ENCODE assay signal across 12 mouse cellular contexts in the genomic region with DNA sequence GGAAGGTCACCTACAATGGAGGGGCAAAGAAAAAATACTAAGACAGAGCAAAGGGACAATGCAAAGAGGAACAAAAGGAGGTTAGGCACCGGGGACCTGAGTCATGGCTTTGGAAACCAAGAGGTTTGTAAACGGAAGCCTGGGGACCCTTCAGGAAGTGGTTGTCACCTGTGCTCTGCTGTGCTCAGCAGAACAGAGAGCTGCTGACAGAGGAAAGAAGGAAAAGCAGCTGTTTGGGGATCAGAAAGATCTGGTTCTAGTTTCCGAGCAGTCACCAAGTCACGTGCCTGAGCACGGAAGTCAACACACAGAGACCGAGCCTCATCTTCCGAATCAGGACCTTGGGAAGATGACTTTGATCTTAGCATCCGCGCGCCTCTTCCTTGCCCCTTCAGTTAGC.
DNase-seq lines count a peak whose midpoint lies in the region; ATAC-seq lines count a peak whose summit lies in the region.
"Had no signal": no experiment of that assay in that cellular context is flagged by ENCODE, and none has a peak within 500 bp of the region (broad histone marks: within the 10 kb centered on the region; RNA-seq: fewer than 3 reads in every experiment).

No protein-coding gene starts in this region.

- no peak overlapping the region for H3K9ac ChIP-seq in lung, embryonic 16.5 days (ENCODE audit: low read length)
- H3K9ac ChIP-seq in forebrain, embryonic 16.5 days (replicated peaks; ENCODE audit: low read depth, low read length), result no peak overlapping the region
- H3K9ac ChIP-seq: hindbrain, embryonic 14.5 days had no signal

- 66% methylated on average over 10 of the region's 10 CpGs for WGBS in lung, embryonic 16.5 days
- WGBS in forebrain, embryonic 16.5 days, result 86% methylated on average over 10 of the region's 10 CpGs

- no peak overlapping the region for H3K4me3 ChIP-seq in lung, embryonic 16.5 days (ENCODE audit: low read length)
- no peak overlapping the region for H3K4me3 ChIP-seq in forebrain, embryonic 16.5 days (replicated peaks; ENCODE audit: low read length)

- H3K36me3 ChIP-seq in lung, embryonic 16.5 days (ENCODE audit: control insufficient read depth, insufficient read depth, low read length), result no peaks in the 10 kb centered on the region
- no peaks in the 10 kb centered on the region for H3K36me3 ChIP-seq in forebrain, embryonic 16.5 days (ENCODE audit: control insufficient read depth, insufficient read depth)
- H3K36me3 ChIP-seq: G1E had no signal

- H3K27me3 ChIP-seq in lung, embryonic 16.5 days (ENCODE audit: control insufficient read depth, insufficient read depth, low read depth, low read length), result no peaks in the 10 kb centered on the region
- no peaks in the 10 kb centered on the region for H3K27me3 ChIP-seq in forebrain, embryonic 16.5 days (replicated peaks; ENCODE audit: control insufficient read depth, insufficient read depth, low read length)

- H3K4me1 ChIP-seq in lung, embryonic 16.5 days (replicated peaks; ENCODE audit: control insufficient read depth, insufficient read depth, low read length), result no peaks in the 10 kb centered on the region
- no peaks in the 10 kb centered on the region for H3K4me1 ChIP-seq in forebrain, embryonic 16.5 days (replicated peaks; ENCODE audit: control insufficient read depth, insufficient read depth, low read length)

- ATAC-seq in lung, embryonic 16.5 days (ENCODE audit: low read depth), result 0 out of 2 replicates have a peak, but pooled peaks have one; percentile 26
- ATAC-seq in hematopoietic stem cell, adult 5-6 weeks (replicated peaks in 1 of 2; ENCODE audit: insufficient read depth in 1 of 2, low FRiP score in 2 of 2, low TSS enrichment in 1 of 2, low read depth in 1 of 2, poor library complexity in 2 of 2, severe bottlenecking in 2 of 2), result peak; percentile 97 to 99
- ATAC-seq in megakaryocyte-erythroid progenitor cell, adult 5-6 weeks (replicated peaks; ENCODE audit: low FRiP score, low TSS enrichment, poor library complexity, severe bottlenecking), result peak; percentile 53
- ATAC-seq in forebrain, embryonic 16.5 days, result no peak

- H3K4me2 ChIP-seq in lung, embryonic 16.5 days (ENCODE audit: low read depth, low read length), result no peak overlapping the region
- H3K4me2 ChIP-seq in forebrain, embryonic 16.5 days (ENCODE audit: low read length), result no peak overlapping the region
- H3K4me2 ChIP-seq: hindbrain, embryonic 14.5 days had no signal

- no peak overlapping the region for H3K27ac ChIP-seq in lung, embryonic 16.5 days (ENCODE audit: low read length)
- H3K27ac ChIP-seq in forebrain, embryonic 16.5 days (ENCODE audit: low read length), result no peak overlapping the region
- H3K27ac ChIP-seq: hindbrain, embryonic 14.5 days had no signal

- H3K9me3 ChIP-seq in lung, embryonic 16.5 days (ENCODE audit: control insufficient read depth, low read length), result no peaks in the 10 kb centered on the region
- H3K9me3 ChIP-seq in forebrain, embryonic 16.5 days (ENCODE audit: control insufficient read depth, low read length), result no peaks in the 10 kb centered on the region

- DNase-seq in lung, adult 18-20 months, result no peak
- DNase-seq in thymus, postnatal 4 days, result peak; percentile 42
- DNase-seq in yolk sac, embryonic 10.5 days (ENCODE audit: low spot score), result no peak
- DNase-seq in layer of hippocampus, adult 18-20 months (ENCODE audit: low spot score in 2 of 2), result no peak
- DNase-seq: gastrocnemius, postnatal 36 days; lung, postnatal 10 days had no signal
